Mouse (Mus musculus): ENCODE data around the gene Kif21b.

Kif21b gene

DNA sequence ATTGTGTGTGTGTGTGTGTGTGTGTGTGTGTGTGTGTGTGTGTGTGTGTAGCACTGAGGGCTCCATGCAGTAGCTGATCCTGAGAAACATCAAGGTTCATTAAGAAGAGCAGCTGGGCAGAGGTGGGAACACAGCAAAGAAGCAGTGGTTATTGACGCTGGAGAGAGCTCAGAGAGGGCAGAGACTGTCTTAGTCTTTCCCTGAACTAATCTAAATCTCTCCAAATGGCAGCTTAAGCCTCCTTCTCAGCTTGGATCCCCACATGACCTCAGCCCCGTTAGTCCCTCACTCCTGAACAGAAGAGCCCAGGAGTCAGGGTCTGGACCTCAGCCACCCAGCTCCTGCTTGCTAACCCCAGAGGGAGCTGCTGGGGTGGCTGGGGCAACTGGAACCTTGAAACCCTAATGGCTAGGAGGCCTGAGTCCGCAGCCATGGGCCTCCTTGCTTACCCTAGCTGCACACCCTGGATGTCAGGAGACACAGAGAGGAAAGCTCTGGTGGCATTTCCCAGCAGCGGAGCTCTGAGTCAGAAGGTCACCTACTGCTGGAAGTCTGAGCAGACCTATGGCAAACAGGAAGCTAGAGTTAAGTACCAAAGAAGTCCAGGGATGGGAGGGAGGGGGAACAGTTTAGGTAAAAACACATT, 2.1 kb upstream of the Kif21b start:
- DNase-seq (ENCODE audit: low spot score): no peak

DNA sequence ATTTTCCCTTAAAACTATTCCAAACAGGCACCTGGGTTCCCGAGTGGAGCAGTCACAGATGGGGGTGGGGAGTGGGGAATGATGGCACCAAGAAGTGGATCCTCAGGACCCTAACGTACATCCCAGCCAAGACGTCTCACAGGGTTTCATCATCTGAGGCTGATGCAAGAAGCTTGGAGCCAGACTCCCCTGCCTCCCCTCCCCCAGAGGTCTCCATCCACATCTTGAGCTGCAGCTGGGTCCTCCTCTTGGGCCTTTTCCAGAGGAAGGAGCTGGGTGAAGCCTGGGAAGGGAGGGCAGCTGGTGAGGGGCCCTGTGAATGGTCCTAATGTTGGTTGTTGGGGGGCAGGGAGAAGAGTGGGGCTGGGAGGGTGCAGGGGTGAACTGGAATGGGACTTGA, 1.1 kb upstream of the Kif21b start:
- DNase-seq (ENCODE audit: low spot score): no peak

GRCm38 (mm10) chr1:136131603-136132291, 558 bp downstream of the Kif21b start:
- DNase-seq (ENCODE audit: low spot score): no peak

GRCm38 (mm10) chr1:136132386-136133201, 1.4 kb downstream of the Kif21b start:
- no peak for DNase-seq (ENCODE audit: low spot score)

GRCm38 (mm10) chr1:136133570-136134240, 2.5 kb downstream of the Kif21b start:
- DNase-seq (ENCODE audit: low spot score): no peak

- DNase-seq (ENCODE audit: low spot score): no peak
Measured at GRCm38 (mm10) chr1:136134547-136134946, 3.4 kb downstream of the Kif21b start.

- DNase-seq (ENCODE audit: low spot score): no peak
Measured at GRCm38 (mm10) chr1:136135046-136135445, 3.9 kb downstream of the Kif21b start.

GRCm38 (mm10) chr1:136135777-136136444, 4.7 kb downstream of the Kif21b start:
- DNase-seq (ENCODE audit: low spot score): no peak

DNA sequence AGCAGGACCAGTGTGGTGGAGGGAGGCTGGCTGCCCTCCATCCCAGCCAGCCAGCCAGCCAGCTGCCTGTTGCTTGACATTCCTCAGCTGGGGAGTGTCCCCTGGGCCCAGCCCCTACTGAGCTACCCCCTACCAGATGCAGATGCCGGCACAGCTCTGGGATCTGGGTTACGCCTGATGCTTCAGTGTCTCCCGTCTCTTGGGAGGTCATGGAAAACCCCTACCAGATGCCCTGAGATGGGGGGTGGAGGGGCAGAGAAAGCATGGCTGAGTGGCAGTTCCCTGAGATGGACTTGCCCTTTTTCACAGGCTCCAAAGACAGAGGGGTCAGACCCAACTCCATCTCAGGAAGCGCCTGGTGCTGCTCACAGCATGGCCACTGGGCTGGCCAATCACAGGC, 5.4 kb downstream of the Kif21b start:
- DNase-seq (ENCODE audit: low spot score): no peak

DNA sequence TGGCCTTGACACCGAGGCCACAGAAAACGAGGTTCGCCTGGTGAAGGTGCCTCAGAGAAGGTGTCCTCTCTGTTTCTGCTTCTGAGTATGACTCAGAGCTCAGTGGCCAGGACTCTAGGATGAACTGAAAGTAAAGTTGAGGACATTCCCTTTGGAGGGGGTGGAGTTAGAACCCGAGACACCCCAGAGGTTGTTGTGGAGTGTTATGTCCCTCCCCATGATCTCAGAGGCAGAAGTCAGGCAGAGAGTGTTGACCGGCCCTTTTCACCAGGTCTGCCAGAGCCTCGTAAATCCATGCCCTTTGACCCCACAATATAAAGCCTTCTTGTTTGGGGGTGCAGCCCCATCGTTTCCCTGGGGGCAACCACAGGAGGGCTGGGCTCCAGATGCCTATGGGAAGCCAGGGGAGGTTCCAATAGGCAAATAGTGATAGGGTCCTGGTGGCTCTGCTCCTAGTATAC, 5.9 kb downstream of the Kif21b start:
- DNase-seq (ENCODE audit: low spot score): no peak

DNA sequence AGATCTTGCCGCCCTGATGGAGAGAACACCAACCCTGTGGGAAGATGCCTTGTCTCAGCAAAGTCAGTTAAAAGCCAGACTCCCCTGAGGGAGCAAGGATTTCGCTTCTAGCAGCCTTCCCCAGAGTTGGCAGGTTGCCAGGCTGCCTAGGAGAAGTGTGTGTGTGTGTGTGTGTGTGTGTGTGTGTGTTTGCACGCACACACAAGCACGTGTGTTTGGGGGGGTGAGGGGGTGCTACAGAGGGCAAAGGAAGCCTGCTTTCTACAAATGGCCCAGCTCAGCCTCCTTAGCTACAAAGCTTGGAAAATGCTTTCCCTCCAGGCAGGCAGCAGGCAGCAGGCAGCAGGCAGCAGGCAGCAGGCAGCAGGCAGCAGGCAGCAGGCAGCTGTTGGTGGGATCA, 6.4 kb downstream of the Kif21b start:
- DNase-seq (ENCODE audit: low spot score): no peak

- no peak for DNase-seq (ENCODE audit: low spot score)
Measured at GRCm38 (mm10) chr1:136138191-136138830, 7.1 kb downstream of the Kif21b start.

GRCm38 (mm10) chr1:136139990-136140640, 8.9 kb downstream of the Kif21b start:
- peak; percentile 82 for DNase-seq (ENCODE audit: low spot score)

DNA sequence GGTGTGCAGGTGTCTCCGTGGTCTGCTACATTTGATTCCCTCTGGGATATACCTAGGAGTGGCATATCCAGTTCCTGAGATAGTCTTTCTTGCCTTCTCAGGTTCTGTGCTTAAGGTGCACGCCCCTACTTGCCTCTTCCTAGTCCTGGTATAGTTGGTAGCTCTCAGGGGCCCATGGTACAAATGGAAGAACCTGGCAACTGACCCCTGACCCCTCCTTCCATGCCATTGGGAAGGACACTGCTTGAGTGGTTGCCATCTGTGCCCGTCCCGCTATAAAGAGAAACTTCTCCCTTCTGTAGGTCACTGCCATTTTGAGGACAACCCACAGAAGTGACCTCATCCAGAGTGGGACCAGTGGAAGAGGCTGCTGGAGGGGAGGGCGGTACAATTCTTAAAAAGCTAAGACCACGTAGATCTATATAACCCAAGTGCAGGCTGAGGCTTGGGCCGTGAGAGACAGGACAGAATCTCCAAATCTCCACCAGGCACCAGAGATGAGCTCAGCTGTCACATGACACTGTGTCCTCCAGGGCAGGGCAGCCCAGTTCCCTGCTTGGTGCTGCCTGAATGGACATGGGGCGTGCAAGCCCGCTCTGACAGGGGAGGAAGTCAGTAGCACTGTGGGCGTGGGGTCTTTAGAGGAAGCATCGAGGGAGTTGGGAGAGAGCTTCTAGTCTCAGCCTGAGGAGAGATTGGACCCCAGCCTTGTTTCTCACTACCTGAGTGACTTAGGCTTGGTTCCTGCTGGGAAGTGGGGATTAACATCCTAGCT, 10.2 kb downstream of the Kif21b start:
- DNase-seq (ENCODE audit: low spot score): peak; percentile 59

DNA sequence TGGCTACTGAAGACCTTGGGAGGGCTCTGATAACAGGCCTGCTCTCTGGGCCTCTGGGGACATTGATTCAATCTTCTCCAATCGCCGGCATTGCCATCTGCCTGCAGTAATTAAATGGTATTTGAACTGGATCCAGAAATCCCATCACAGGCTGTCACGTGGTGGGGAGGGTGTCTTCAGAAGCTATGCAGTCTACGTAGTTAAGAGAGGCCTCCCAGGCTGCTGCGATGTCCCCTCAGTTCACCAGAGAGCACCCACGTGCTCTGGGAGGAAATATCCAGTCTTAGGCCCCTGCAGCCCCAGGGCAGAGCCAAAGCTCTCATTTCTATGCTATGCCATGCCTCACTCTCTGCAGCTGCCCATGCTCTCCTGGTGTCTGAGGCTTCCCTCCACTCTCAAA, 11.1 kb downstream of the Kif21b start:
- DNase-seq (ENCODE audit: low spot score): peak; percentile 72

DNA sequence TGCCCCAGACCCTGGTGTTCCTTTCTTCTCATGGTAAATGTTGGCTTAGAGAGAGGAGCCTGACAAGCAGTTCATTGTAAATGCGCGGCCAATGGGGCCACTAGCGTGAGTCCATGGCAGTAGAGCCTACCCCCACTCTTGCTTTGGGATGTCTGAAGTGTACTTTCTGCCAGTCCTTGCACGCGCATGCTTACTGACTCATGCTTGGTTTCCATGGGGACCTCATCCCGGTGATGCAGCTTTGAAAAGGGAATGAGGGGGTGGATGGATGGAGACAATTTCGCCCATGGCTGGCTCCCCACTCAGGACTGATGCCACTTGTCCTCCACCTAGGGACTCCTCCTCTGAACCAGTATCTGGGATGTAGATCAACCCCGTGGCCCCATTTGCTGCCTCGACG, 12.3 kb downstream of the Kif21b start:
- DNase-seq (ENCODE audit: low spot score): peak; percentile 67

DNA sequence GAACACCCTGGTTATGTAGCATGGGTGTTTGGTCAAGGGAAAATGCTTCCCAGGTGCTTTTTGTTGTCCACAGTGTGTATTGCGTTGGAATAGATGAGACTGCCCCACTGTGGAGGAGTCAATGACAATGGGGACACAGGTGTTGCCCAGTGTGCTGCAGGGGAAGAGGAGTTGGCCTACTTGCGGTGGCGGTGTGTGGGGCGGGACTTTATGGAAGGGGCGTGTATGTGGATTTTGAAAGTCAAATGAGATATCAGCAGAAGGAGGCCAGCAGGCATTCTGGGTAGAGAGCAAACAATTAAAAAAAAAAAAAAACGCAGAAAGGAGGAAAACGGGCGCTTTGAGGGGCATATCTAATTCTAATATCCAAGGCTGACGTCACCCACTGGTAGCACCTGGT, 18.5 kb downstream of the Kif21b start:
- DNase-seq (ENCODE audit: low spot score): no peak

DNA sequence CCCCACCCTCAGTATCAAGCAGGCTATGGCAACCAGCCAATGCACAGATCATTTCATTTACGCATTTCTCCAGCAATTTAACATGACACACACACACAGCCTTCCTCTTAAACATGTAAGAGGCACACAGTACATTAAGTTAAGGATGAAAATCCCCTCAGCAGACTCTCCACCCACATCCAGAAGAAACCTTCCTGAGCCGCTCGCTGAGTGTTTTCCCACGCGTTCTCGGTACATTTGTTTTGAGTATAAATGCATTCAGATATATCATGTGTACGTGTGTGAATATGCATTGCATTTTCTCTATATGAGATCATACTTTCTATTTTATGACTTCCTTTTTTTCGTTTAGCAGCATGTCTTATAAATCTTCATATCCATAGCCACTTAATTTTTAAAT, 20.2 kb downstream of the Kif21b start:
- DNase-seq (ENCODE audit: low spot score): no peak

DNA sequence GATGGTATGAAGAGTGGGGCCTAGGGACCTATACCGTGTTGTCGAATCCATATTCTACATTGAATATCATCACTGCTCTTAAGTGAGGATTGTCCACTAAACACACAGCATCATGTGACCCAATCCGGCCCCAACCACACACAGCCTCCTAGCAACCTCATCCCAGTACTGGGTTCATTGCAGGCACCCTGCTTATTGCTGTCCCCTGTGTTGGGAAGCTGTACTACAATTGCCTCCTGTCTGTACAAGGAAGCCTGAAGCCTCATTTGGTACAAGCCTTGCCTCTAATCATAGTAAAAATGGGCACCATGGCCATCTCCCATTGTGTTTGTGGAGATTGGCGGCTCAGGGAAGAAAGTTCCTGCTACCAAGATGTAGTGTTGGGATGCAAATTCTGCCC, 25.1 kb downstream of the Kif21b start:
- DNase-seq (ENCODE audit: low spot score): no peak

- no peak for DNase-seq (ENCODE audit: low spot score)
Measured at GRCm38 (mm10) chr1:136156951-136157350, 25.8 kb downstream of the Kif21b start.
